Mouse (Mus musculus): ENCODE measurements around the gene Kcnd2. TPM values are rescaled to one million over a fixed set of nuclear protein-coding genes. Genes with fewer than 3 reads are reported as not detected.

The Kcnd2 gene
- total RNA-seq (2023) = not detected

GRCm38 (mm10) chr6:21215491-21216191, at the start of gene Kcnd2:
Gene Kcnd2, plus strand, starts transcription at chr6:21215503.

Measured in neutrophil, adult 59 days (primary cell).